Mouse (Mus musculus) E14TG2a.4 (cell line): ENCODE measurements around the gene Tnk2.

Experiments used
- CTCF ChIP-seq: conservative IDR thresholded peaks from 2 replicates; pipeline ENCODE4 v1.5.1; 2014; ENCODE audit warnings: low read length
- NANOG ChIP-seq: IDR thresholded peaks from 2 replicates; pipeline ENCODE4 v1.6.1; 2014; ENCODE audit warnings: borderline replicate concordance, low read length, mixed read lengths
- POU5F1 ChIP-seq: IDR thresholded peaks from 2 replicates; pipeline ENCODE4 v1.6.1; 2014; ENCODE audit warnings: low read length, borderline replicate concordance

- TF ChIP-seq CTCF: no peak
- TF ChIP-seq POU5F1: no peak
- TF ChIP-seq NANOG: no peak
Measured at GRCm38 (mm10) chr16:32594701-32595100, 49.0 kb upstream of the Tnk2 start.
